Mouse (Mus musculus) natural killer cell, adult 2 months (primary cell): Measurements from ENCODE around the gene Ten1.

ENCODE experiments used
- DNase-seq, 2 experiments: peaks; one replicate each; pipeline ENCODE4 v3.0.0; 2022; ENCODE audit warnings: low spot score in 2 of 2

The Ten1 gene

DNA sequence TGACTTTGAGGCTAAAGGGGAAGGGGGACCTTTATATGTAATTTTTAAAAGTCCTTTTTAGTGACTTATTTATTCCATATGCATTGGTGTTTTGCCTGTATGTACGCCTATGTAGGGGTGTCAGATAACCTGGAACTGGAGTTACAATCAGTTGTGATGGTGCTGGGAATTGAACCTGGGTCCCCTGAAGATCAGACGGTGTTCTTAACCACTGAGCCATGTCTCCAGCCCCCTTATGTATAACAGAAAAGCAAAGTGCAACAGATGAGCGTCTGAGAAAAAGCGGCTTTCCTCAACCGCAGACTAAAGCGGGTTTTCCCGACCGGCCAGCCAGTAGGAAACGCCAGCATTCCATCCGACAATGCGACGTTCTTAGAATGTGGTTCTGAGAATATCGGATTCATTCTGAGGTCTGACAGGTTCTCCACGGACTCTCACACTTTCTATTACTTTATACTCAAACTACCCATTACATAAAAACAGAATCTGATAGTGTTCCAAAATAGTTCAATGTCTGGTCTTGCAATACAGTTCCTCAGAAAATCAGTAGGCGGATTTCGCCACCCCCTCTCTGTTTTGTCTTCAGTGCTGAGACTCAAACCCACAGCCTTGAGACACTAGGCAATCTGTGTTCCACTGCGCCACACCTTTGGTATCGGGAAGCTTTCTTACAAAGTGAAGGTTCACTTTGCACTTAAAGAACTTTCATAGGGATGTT, 1.6 kb upstream of the Ten1 start:
- DNase-seq: no peak

DNA sequence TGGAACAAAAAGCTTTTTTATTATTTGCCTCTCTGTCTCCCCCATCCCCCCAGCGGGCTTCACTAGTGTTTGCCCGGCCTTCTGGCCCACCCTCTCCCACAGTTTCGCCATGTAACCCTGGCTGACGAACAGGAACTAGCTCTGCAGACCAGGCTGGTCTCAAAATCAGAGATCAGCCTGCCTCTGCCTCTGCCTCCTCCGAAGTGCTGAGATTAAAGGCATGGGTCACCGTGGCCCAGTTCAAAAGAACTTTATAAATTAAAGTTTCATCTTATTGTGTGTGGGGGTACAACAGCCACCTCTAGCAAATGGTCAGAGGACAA, 1.1 kb upstream of the Ten1 start:
- no peak for DNase-seq

DNA sequence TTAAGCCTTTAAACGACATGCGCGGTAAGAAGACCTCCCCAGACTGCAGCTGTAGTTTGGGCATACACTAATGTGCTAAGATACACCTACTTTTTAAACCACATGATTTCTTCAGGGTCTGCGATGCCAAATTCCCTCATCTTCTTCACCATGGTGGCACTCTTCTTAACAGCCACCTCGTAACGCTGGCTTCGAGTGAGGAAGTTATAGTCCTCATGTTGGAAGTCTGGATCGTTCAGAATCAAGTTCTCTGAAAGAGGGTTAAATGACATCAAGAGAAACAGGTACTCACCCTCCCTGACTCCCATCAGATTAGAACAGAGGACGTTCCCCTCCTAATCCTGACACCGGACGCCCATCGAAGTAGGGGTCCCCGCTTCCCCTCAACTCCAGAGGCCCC, 523 bp upstream of the Ten1 start:
- no peak for DNase-seq

DNA sequence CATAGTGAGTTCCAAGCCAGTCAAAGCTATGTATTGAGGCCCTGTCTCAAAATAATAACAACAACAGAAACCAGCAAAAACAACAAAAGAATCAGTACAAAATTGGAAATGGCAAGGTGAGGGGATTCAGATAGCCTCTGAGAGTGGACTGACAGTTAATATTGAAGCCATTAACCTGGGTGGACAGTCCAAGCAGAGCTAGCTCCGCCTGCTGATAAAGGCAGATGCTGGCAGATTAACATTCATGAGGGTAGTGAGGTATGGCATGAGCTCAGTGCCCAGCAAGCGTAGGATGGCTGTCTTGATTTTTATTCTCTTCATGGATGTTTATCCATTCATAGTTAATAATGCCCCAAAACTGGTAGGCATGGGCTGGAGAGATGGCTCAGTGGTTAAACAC, 2.5 kb downstream of the Ten1 start:
- no peak for DNase-seq

- DNase-seq: no peak
These were observed 4.5 kb downstream of the Ten1 start for GRCm38 (mm10) chr11:116203150-116203549.

DNA sequence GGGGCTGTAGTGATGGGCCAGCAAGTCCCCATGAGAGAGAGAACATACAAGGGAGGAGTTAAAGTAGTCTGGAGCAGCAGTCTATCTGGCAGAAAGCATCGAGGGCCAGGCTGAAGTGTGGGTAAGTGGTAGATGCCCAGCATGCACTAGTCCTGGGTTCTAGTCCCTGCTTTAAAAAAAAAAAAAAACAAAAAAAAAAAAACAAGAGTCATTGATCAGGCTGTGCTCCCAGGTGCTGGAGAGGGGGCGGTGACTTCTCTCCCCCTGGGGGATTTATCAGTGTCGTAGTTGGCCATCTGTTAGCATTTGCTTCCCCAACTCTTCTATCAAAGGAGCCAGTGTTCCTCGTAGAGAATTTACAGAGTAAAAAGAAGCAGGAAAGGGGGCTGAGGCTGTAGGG, 8.0 kb downstream of the Ten1 start:
- DNase-seq: no peak

GRCm38 (mm10) chr11:116208660-116209059, 10.0 kb downstream of the Ten1 start:
- DNase-seq: no peak

GRCm38 (mm10) chr11:116209257-116209656, 10.6 kb downstream of the Ten1 start:
- no peak for DNase-seq

DNA sequence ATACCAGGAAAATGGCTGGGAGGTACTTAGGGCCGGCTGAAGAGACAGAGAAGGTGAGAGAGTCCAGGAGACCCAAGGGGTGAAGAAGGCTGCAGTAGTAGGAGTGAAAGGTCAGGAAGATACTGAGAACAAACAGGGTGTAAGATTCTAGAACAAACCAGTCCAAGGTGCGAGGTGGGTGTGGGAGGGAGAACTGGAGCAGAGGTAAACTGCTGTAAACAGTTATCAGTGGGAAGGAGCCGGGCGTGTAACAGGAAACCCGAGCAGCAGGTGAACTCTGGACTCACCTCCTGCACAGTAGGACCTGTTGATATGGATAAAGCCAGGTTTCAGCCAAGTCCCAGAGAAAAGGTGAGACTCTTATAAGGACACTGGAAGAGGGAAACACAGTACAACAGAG, 12.0 kb downstream of the Ten1 start:
- DNase-seq: no peak

DNA sequence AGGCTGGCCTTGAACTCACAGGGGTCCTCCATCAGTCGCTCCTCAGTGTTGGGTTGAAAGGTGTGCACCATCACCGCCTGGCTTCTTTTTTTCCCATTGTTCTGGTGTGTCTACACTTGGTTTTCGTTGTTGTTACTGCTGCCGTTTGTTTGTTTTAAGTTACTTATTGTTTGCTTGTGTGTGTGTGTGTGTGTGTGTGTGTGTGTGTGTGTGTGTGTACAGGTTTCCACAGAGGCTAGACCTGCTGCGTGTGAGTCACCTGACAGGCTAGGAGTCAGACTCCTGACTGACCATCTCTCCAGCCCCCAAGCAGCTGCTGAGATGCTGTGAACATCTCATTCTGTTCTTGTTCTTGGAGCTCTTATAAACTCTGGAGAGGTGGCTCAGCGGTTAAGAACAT, 14.2 kb downstream of the Ten1 start:
- no peak for DNase-seq

DNA sequence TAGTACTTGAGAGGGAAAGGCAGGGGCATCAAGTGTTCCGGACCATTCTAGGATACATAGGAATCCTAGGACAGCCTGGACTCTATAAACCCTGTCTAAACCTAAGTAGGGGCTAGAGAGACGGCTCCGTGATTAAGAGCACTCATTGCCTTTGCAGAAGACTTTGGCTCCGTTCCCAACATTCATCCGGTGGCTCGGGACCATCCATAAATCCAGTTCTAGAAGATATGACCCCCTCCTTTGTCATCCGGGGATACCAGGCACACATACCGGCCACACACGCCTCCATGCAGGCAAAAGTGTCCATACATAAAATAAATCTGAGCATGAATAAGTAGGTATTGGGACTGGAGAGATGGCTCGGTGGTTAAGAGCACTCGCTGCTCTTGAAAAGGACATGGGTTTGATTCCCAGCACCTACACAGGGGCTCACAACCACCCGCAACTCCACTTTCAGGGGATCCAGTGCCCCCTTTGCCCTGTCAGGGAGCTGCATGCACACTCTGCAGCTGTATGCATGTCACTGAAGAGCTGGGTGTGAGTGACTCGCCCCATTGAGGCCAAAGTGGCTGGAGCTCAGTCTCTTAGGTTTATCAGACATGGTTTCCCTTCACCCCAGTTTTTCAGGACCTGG, 15.3 kb downstream of the Ten1 start:
- DNase-seq: no peak

- DNase-seq: peak in 1 of 2 experiments; percentile 26
These were observed 16.5 kb downstream of the Ten1 start for GRCm38 (mm10) chr11:116215181-116215580.

DNA sequence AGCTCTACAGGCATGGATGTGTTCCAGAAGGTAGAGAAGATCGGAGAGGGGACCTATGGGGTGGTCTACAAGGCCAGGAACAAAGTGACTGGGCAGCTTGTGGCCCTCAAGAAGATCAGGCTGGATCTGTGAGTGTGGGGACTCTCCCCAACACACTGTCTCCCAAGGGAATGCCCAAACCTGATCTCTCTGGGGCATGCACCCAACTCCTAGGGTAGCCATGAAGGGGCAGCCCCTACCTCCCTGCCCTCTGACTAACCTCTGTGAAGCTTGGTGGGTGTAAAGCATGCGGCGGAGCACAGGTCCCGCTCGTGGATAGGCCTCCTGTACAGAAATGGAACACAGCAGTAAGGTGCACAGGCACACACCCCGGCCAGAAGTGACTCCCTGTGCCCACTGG, 17.3 kb downstream of the Ten1 start:
- DNase-seq: no peak

DNA sequence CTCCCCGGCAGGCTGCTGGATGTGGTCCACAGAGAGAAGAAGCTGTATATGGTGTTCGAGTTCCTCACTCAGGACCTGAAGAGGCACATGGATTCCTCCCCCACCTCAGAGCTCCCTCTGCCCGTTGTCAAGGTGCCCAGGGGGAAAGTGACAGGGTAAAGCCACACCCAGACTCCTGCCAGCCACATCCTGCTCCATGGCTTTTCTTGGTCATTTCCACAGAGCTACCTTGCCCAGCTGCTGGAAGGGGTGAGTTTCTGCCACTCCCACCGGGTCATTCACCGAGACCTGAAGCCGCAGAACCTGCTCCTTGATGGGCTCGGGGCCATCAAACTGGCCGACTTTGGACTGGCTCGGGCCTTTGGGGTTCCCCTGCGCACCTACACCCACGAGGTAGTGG, 17.9 kb downstream of the Ten1 start:
- DNase-seq: no peak

DNA sequence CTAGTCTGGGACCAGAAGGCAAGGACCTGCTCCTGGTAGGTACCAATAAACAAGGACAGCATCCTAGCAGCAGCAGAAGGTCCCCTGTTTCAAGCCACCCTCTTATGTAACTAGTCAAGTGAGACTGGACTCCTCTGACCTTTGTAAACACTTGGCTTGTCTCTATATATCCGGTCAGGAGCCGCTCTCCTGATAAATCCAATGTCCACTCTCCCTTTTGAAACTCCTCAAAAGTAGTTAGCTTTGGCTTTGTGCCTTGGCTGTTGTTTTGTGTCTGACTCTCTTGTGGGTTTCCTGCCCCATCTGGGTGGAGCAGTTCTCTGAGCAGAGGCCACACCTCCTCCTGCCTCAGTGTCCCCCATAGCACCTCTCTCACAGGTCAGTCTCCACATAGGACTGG, 19.6 kb downstream of the Ten1 start:
- DNase-seq: no peak

- peak in 1 of 2 experiments; percentile 21 for DNase-seq
These were observed 20.2 kb downstream of the Ten1 start for GRCm38 (mm10) chr11:116218737-116219400.

DNA sequence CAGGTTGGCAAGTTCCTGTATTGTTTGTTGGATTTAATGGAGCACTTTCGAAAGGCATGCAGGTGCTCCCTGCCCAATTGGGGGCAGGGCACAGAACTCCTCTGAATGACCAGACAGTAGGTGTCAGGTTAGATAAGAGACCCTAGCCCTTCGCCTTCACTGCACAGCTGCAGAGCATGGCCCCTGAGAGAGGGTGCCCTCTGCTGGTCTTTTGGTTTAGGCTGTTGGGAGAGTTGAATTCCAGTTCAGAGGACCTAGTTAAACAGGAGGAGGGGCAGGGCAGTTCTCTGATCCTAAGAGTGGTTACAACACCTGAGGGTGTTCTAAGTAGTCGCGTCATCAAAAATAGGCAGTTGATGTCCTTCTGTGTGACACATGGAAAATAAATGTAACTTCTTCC, 21.2 kb downstream of the Ten1 start:
- DNase-seq: peak; percentile 28 to 38

DNA sequence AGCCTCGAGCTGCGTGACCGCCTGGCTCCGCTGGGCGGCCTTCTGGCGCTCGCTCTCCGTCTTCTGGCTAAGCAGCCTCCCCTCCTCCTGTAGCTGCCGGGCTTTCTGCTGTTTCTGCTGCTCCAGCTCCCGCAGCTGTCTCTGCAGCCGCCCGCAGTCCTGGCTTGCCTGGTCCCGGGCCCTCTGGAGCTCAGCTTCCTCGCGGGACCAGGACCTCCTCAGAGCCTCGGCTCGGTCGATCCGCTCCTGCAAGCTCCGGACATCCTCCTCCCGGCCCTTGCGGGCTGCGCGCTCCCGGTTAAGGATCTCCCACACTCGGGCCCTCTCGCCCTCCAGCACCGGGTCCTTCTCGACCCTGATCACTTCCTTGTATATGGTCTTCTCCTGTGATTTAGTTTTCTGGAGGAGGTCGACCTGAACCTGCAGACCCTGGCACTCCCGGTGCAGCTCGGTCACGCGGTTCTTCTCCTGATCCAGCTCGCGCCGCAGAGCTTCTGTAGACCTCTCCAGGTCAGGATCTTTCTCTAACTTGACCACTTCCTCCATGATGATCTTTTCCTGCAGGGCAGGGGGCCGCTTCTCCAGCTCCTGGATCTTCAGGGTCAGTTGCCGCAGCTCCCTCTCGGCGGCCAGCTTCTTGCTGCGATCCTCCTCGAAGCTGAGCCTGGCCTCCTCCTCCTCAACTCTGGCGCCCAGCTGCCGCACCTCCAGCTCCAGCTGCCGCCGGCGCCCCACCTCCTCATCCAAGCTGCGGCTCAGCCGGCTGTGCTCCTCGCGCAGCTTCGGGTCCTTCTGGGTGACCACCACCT, 23.5 kb downstream of the Ten1 start:
- no peak for DNase-seq

- no peak for DNase-seq
These were observed 24.0 kb downstream of the Ten1 start for GRCm38 (mm10) chr11:116222740-116223059.

DNA sequence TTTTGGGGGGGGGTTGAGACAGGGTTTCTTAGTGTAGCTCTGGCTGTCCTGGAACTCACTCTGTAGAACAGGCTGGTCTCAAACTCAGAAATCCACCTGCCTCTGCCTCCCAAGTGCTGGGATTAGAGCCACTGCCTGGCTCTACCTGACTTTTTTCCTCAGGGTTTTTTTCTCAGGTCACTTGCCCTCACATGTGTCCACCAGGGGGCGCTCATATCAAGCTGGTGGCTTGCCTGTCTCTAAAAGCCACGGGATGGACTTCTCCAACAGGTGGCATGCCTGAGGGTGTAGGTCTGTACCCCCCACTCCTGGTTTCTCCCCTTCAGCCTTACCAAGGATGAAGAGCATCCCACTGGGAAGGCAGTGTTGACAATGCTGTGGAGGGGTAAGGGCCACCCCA, 27.8 kb downstream of the Ten1 start:
- peak; percentile 71 to 81 for DNase-seq

DNA sequence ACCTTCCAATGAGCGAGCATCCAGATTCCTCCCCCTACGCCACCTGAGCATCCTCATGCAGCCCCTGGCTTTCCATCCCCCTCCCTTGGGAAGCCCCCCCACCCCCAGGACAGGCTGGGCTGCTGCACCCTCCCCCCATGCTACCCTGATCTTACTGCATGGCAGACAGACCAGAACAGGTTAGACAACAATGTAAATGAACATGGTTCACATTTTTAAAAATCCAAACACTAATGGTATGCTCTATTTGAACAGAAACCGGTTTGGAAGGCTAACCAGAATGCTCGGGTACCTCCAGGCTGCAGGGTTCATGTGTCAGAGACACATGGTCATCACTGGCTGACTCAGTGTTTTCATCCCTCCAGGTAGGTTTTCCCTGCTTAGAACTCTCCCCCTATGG, 30.0 kb downstream of the Ten1 start:
- no peak for DNase-seq

DNA sequence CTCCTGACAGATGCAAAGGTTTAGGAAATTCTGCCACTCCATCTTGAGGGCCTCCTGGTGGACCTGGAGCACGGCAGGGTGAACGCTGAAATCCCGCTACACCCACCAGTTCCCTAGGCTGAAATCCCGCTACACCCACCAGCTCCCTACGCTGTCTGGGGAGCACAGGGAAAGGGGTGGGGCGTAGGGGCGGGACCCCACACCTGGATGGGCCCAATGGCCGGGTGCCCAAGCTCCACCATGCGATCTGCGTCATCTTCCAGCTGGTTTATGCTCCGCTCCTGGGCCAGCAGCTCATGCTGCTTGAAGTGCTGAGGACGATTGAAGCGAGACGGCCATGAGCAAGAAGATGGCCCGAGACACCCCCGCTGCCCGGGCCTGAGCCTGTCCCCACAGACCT, 33.8 kb downstream of the Ten1 start:
- DNase-seq: no peak

GRCm38 (mm10) chr11:116234901-116235300, 36.2 kb downstream of the Ten1 start:
- no peak for DNase-seq
